Mouse (Mus musculus) erythroblast, embryonic 14.5 days (primary cell): Measurements from ENCODE around the gene Grin2d.

Experiments used
- GATA1 ChIP-seq: IDR thresholded peaks from 2 replicates; pipeline ENCODE4 v1.6.1; 2012; ENCODE audit warnings: low read length, inconsistent platforms, mixed read lengths
- TAL1 ChIP-seq: IDR thresholded peaks from 3 replicates; pipeline ENCODE4 v1.6.1; 2012; ENCODE audit warnings: low read length, inconsistent platforms, mixed read lengths

DNA sequence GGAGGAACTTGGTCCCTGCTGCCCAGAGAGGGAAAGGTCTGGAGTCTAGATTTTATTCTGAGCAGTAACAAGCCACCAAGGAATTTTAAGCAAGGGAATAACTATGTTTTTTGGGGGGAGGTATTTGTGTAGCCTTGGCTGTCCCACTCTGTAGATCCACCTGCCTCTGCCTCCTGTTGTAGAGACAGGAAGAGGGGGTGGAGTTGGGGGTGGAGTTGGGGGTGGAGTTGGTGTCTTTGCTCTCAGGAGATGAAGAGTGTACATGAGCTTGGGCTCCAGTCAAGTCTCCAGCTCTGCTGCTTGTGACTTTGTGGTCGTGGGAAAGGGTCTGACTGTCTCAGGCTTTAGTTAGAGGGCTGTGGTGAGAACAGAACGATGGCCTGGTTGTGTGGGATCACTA lies 2.8 kb upstream of the Grin2d start:
- TF ChIP-seq GATA1: no peak
- no peak for TF ChIP-seq TAL1
